Mouse (Mus musculus) kidney, adult 10 weeks (tissue): ENCODE measurements around the gene Zfp81. TPM values are rescaled to one million over a fixed set of nuclear protein-coding genes. Genes with fewer than 3 reads are reported as not detected.

Source experiments
- polyA plus RNA-seq: library from polyadenylated mRNA; stranded (reverse); fragments of 350-450 nt; fragmentation: Illumina TruSeq; extraction: RNeasy Lipid Tissue Mini Kit (QIAGEN cat#74804); gene quantifications from one replicate; pipeline ENCODE4 v1.2.3, GENCODE M21; 2014; ENCODE audit warnings: low read depth, low replicate concordance

Zfp81 gene
- 22.4 TPM for polyA plus RNA-seq

GRCm38 (mm10) chr17:33358411-33359384 lies at the start of gene Zfp81:
Gene Zfp81 (minus strand): TSS chr17:33358878.

GRCm38 (mm10) chr17:33394182-33395034 lies 35.7 kb upstream of the Zfp81 start, which contains the start of gene Zfp101:
Gene Zfp101 (minus strand): TSS chr17:33394641.

GRCm38 (mm10) chr17:33289039-33289875 lies 69.4 kb downstream of the Zfp81 start, which contains the start of gene Zfp955b:
Gene Zfp955b (plus strand): TSS chr17:33289544.

Other genes with a start within 250 kb of the Zfp81 start
- not detected for gene Morc2b, start 219.2 kb downstream of the Zfp81 start, polyA plus RNA-seq
- not detected for gene Olfr55, start 190.4 kb downstream of the Zfp81 start, polyA plus RNA-seq
- gene Olfr239, start 167.6 kb downstream of the Zfp81 start, polyA plus RNA-seq = not detected
- not detected for gene Olfr1564, start 137.2 kb downstream of the Zfp81 start, polyA plus RNA-seq
- 29.4 TPM for gene Zfp955a, start 103.7 kb downstream of the Zfp81 start, polyA plus RNA-seq
- not detected for gene Olfr63, start 94.2 kb downstream of the Zfp81 start, polyA plus RNA-seq
- gene Zfp955b, start 69.3 kb downstream of the Zfp81 start, polyA plus RNA-seq = 18.1 TPM
- gene Zfp101, start 35.8 kb upstream of the Zfp81 start, polyA plus RNA-seq = 28.3 TPM
- not detected for gene Actl9, start 74.0 kb upstream of the Zfp81 start, polyA plus RNA-seq
- gene Adamts10, start 165.3 kb upstream of the Zfp81 start, polyA plus RNA-seq = 1.6 TPM
- gene Myo1f, start 196.8 kb upstream of the Zfp81 start, polyA plus RNA-seq = not detected